ENCODE assay signal across 8 mouse cellular contexts in genomic region chr8:77609621-77610020, GRCm38 (mm10). TPM values are rescaled to one million over a fixed set of nuclear protein-coding genes. Genes with fewer than 3 reads are reported as not detected.
DNase-seq lines count a peak whose midpoint lies in the region; ATAC-seq and TF ChIP-seq lines count a peak whose summit lies in the region.

No protein-coding gene starts in this region.

- H3K79me2 ChIP-seq in myocyte (ENCODE audit: control insufficient read depth, insufficient read depth): peaks cover 12% of the 10 kb centered on the region

- DNase-seq in kidney, postnatal 0 days (ENCODE audit: low spot score): no peak
- no peak for DNase-seq in kidney, postnatal 25 days
- DNase-seq in embryonic facial prominence, embryonic 11.5 days (ENCODE audit: low spot score): no peak
- no peak for DNase-seq in intestine, embryonic 14.5 days (ENCODE audit: low spot score)
- no peak for DNase-seq in spleen, postnatal 4 days (ENCODE audit: low spot score in 2 of 2)
- DNase-seq in frontal cortex, postnatal 14 days (ENCODE audit: low spot score in 2 of 2): no peak
- DNase-seq in thymus, postnatal 0 days (ENCODE audit: low spot score): no peak

- peak overlapping the region; percentile 72 for H3K4me2 ChIP-seq in kidney, postnatal 0 days (ENCODE audit: low read length)
- peak overlapping the region; percentile 73 for H3K4me2 ChIP-seq in embryonic facial prominence, embryonic 11.5 days (ENCODE audit: low read depth, low read length)
- H3K4me2 ChIP-seq in intestine, embryonic 14.5 days (ENCODE audit: low read length): peak overlapping the region; percentile 54
- H3K4me2 ChIP-seq in myocyte (ENCODE audit: low read depth): peak overlapping the region; percentile 99

- H3K36me3 ChIP-seq in kidney, postnatal 0 days (ENCODE audit: insufficient read depth, low read length): peaks cover 9% of the 10 kb centered on the region; the same call in 1 of the 2 replicates
- no peaks in the 10 kb centered on the region for H3K36me3 ChIP-seq in embryonic facial prominence, embryonic 11.5 days (replicated peaks; ENCODE audit: control insufficient read depth, insufficient read depth, low read depth, low read length)
- peaks cover 12% of the 10 kb centered on the region for H3K36me3 ChIP-seq in intestine, embryonic 14.5 days (ENCODE audit: control insufficient read depth, insufficient read depth, low read length)
- peaks cover 4% of the 10 kb centered on the region for H3K36me3 ChIP-seq in myocyte (ENCODE audit: control insufficient read depth, insufficient read depth)

- no peaks in the 10 kb centered on the region; the same call in 1 of the 2 replicates for H3K4me1 ChIP-seq in kidney, postnatal 0 days (replicated peaks; ENCODE audit: insufficient read depth, low read length)
- H3K4me1 ChIP-seq in embryonic facial prominence, embryonic 11.5 days (ENCODE audit: control insufficient read depth, insufficient read depth, low read length): no peaks in the 10 kb centered on the region
- peaks cover 8% of the 10 kb centered on the region for H3K4me1 ChIP-seq in intestine, embryonic 14.5 days (replicated peaks; ENCODE audit: control insufficient read depth, insufficient read depth, low read length)

- WGBS in kidney, postnatal 0 days: 10% methylated on average over 7 of the region's 7 CpGs
- 10% methylated on average over 7 of the region's 7 CpGs for WGBS in embryonic facial prominence, embryonic 11.5 days
- 9% methylated on average over 7 of the region's 7 CpGs for WGBS in intestine, embryonic 14.5 days

- TF ChIP-seq CTCF in kidney, postnatal 0 days (IDR thresholded peaks at IDR 0.05; ENCODE audit: low read depth): no peak

- TF ChIP-seq POLR2A in myocyte (IDR thresholded peaks at IDR 0.05; ENCODE audit: insufficient read length, low read depth): no peak

- H3K9me3 ChIP-seq in kidney, postnatal 0 days (replicated peaks; ENCODE audit: low read length): no peaks in the 10 kb centered on the region
- H3K9me3 ChIP-seq in embryonic facial prominence, embryonic 11.5 days (replicated peaks; ENCODE audit: control insufficient read depth, low read length): no peaks in the 10 kb centered on the region
- H3K9me3 ChIP-seq in intestine, embryonic 14.5 days (ENCODE audit: control insufficient read depth, low read length): no peaks in the 10 kb centered on the region

- no peaks in the 10 kb centered on the region for H3K27me3 ChIP-seq in kidney, postnatal 0 days (ENCODE audit: insufficient read depth, low read length)
- no peaks in the 10 kb centered on the region for H3K27me3 ChIP-seq in embryonic facial prominence, embryonic 11.5 days (ENCODE audit: control insufficient read depth, insufficient read depth, low read length)
- H3K27me3 ChIP-seq in intestine, embryonic 14.5 days (replicated peaks; ENCODE audit: control insufficient read depth, insufficient read depth, low read length): no peaks in the 10 kb centered on the region
- no peaks in the 10 kb centered on the region for H3K27me3 ChIP-seq in myocyte (ENCODE audit: control insufficient read depth, insufficient read depth, insufficient read length)

- no peak overlapping the region for H3K9ac ChIP-seq in kidney, postnatal 0 days (ENCODE audit: low read depth, low read length)
- H3K9ac ChIP-seq in embryonic facial prominence, embryonic 11.5 days (replicated peaks; ENCODE audit: low read length): peak overlapping the region; percentile 73
- peak overlapping the region; percentile 52 for H3K9ac ChIP-seq in intestine, embryonic 14.5 days (ENCODE audit: low read length)

- H3K27ac ChIP-seq in kidney, postnatal 0 days: no peak overlapping the region
- no peak overlapping the region for H3K27ac ChIP-seq in embryonic facial prominence, embryonic 11.5 days (replicated peaks; ENCODE audit: low read depth, low read length)
- no peak overlapping the region for H3K27ac ChIP-seq in intestine, embryonic 14.5 days (ENCODE audit: low read depth)

- peak overlapping the region; percentile 65 for H3K4me3 ChIP-seq in kidney, postnatal 0 days (replicated peaks; ENCODE audit: low read depth, low read length)
- peak overlapping the region; percentile 82 for H3K4me3 ChIP-seq in embryonic facial prominence, embryonic 11.5 days (ENCODE audit: low read depth, low read length)
- H3K4me3 ChIP-seq in intestine, embryonic 14.5 days (ENCODE audit: low read depth, low read length): peak overlapping the region; percentile 74
- peak overlapping the region; percentile 44 for H3K4me3 ChIP-seq in myocyte

- H3ac ChIP-seq in myocyte (ENCODE audit: control insufficient read depth, insufficient read length): no peak overlapping the region

- ATAC-seq in kidney, postnatal 0 days (replicated peaks; ENCODE audit: low FRiP score, low read depth): no peak
- no peak for ATAC-seq in embryonic facial prominence, embryonic 11.5 days (replicated peaks; ENCODE audit: insufficient number of reproducible peaks, low FRiP score, low TSS enrichment, low read depth)
- no peak for ATAC-seq in intestine, embryonic 14.5 days (replicated peaks; ENCODE audit: low FRiP score, low TSS enrichment, low read depth)

TF ChIP-seq in myocyte, 11 proteins besides CTCF, POLR2A, EP300 and RAD21:
- TF ChIP-seq MYOG (IDR thresholded peaks at IDR 0.05; ENCODE audit: control insufficient read depth in 1 of 3, insufficient read depth in 1 of 3, insufficient read length in 2 of 3, low read depth in 2 of 3) (no peak), REST (IDR thresholded peaks at IDR 0.05; ENCODE audit: insufficient read depth, insufficient read length) (no peak), SRF (IDR thresholded peaks at IDR 0.05; ENCODE audit: control insufficient read depth, insufficient read length, low read depth) (no peak), E2F4 (IDR thresholded peaks at IDR 0.05; ENCODE audit: insufficient read depth) (no peak), CEBPB (IDR thresholded peaks at IDR 0.05; ENCODE audit: insufficient read depth, poor library complexity, severe bottlenecking) (no peak), MAX (IDR thresholded peaks at IDR 0.05; ENCODE audit: low read depth) (no peak)

RNA-seq across cellular contexts. Expression of gene Tmem184c, which starts 0.9 kb away (rescaled TPM):
- polyA plus RNA-seq in kidney, postnatal 0 days (2015; fragmentation: Nextera tagmentation; extraction: Ambion mirVana): 37.7 and 38.1 TPM in 2 replicates
- 61.5 and 65.4 TPM in 2 replicates for polyA plus RNA-seq in embryonic facial prominence, embryonic 11.5 days (2014; fragmentation: Nextera tagmentation; extraction: Ambion mirVana)
- polyA plus RNA-seq in intestine, embryonic 14.5 days (2014; fragmentation: Nextera tagmentation; extraction: Ambion mirVana): 27.2 and 33.7 TPM in 2 replicates
- polyA plus RNA-seq in myocyte (2012; fragmentation: generic; extraction: Trizol): 8.0 TPM
- polyA plus RNA-seq in thymus, postnatal 0 days (2015; fragmentation: Nextera tagmentation; extraction: Ambion mirVana): 31.5 and 32.3 TPM in 2 replicates
